ENCODE assay signal across 15 mouse cellular contexts in the genomic region with DNA sequence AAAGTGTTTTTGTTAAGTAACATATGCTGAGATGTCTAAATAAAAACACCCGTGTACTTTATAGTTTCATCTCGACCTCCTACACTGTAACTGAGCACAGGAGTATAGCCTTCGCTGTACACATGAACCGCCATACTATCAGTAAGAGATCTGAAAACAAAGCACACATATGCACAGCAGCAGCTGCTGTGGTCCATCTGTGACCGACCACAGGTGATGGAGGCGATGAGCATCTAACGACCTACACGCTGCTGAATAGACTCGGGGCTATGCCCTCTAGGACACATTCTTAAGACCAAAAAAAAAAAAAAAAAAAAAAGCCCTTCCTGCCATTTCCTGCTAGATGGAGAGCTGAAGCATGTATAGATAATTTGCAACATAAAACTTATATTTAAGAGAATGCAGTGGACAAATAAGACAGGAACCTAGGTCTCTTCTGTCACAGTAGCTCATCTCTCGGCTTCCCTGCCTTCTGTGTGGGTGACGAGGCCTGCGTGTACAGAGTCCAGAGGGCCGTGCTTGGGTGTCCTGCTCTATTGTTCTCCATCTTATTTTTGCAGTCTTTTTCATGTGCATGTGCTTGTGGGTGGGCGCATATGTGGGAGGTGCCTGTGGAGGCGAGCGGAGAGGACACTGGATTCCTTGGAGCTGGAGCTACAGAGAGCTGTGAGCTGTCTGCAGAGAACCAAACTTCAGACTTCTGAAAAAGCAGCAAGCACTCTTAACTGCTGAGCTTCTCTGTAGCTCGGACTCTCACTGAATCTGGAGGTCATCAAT. TPM values are rescaled to one million over a fixed set of nuclear protein-coding genes. Genes with fewer than 3 reads are reported as not detected.
DNase-seq lines count a peak whose midpoint lies in the region; ATAC-seq lines count a peak whose summit lies in the region.
"Had no signal": no experiment of that assay in that cellular context is flagged by ENCODE, and none has a peak within 500 bp of the region (broad histone marks: within the 10 kb centered on the region; RNA-seq: fewer than 3 reads in every experiment).

No protein-coding gene starts in this region.

- H3K27ac ChIP-seq in hindbrain, embryonic 15.5 days (replicated peaks): no peak overlapping the region
- H3K27ac ChIP-seq in hindbrain, embryonic 14.5 days: no peak overlapping the region
- H3K27ac ChIP-seq in midbrain, embryonic 11.5 days (ENCODE audit: low read depth, low read length): no peak overlapping the region
- H3K27ac ChIP-seq: limb, embryonic 10.5 days; liver, embryonic 15.5 days; midbrain, embryonic 10.5 days had no signal

- no peak for DNase-seq in hindbrain, embryonic 14.5 days (ENCODE audit: low spot score)
- DNase-seq in layer of hippocampus, postnatal 36 days: peak; percentile 23 to 41
- DNase-seq in layer of hippocampus, postnatal 10 days (ENCODE audit: low spot score in 2 of 2): no peak
- peak; percentile 68 for DNase-seq in brain, adult 2 months (ENCODE audit: low read depth, low spot score)
- DNase-seq in left cerebral cortex, adult 9 months (ENCODE audit: low spot score in 2 of 2): peak; percentile 20 to 54
- no peak for DNase-seq in spleen, postnatal 14 days (ENCODE audit: low spot score in 2 of 2)
- DNase-seq in midbrain, embryonic 11.5 days (ENCODE audit: low spot score, missing footprints): no peak
- DNase-seq: adrenal gland, postnatal 36 days; cerebellum, postnatal 14 days; heart, adult 18-20 months; lung, postnatal 14 days had no signal

- H3K4me2 ChIP-seq in hindbrain, embryonic 15.5 days: no peak overlapping the region
- H3K4me2 ChIP-seq in hindbrain, embryonic 14.5 days (replicated peaks): no peak overlapping the region
- H3K4me2 ChIP-seq in midbrain, embryonic 11.5 days: no peak overlapping the region
- H3K4me2 ChIP-seq: liver, embryonic 15.5 days had no signal

- WGBS in hindbrain, embryonic 15.5 days: 73% methylated on average over 17 of the region's 17 CpGs
- WGBS in hindbrain, embryonic 14.5 days: 74% methylated on average over 17 of the region's 17 CpGs
- 90% methylated on average over 17 of the region's 17 CpGs for WGBS in midbrain, embryonic 11.5 days

- H3K36me3 ChIP-seq in hindbrain, embryonic 15.5 days: no peaks in the 10 kb centered on the region
- no peaks in the 10 kb centered on the region for H3K36me3 ChIP-seq in hindbrain, embryonic 14.5 days (replicated peaks; ENCODE audit: control insufficient read depth, insufficient read depth)
- H3K36me3 ChIP-seq in midbrain, embryonic 11.5 days (ENCODE audit: control insufficient read depth, insufficient read depth, low read length): no peaks in the 10 kb centered on the region
- H3K36me3 ChIP-seq: limb, embryonic 10.5 days; liver, embryonic 15.5 days had no signal

- no peak overlapping the region for H3K9ac ChIP-seq in hindbrain, embryonic 15.5 days
- no peak overlapping the region for H3K9ac ChIP-seq in hindbrain, embryonic 14.5 days
- H3K9ac ChIP-seq in midbrain, embryonic 11.5 days (ENCODE audit: low read length): no peak overlapping the region
- H3K9ac ChIP-seq: liver, embryonic 15.5 days had no signal

- no peak overlapping the region for H3K4me3 ChIP-seq in hindbrain, embryonic 15.5 days
- no peak overlapping the region for H3K4me3 ChIP-seq in hindbrain, embryonic 14.5 days (replicated peaks; ENCODE audit: low read length)
- H3K4me3 ChIP-seq in midbrain, embryonic 11.5 days (ENCODE audit: low read depth, low read length): no peak overlapping the region
- H3K4me3 ChIP-seq: limb, embryonic 10.5 days; liver, embryonic 15.5 days; midbrain, embryonic 10.5 days had no signal

- H3K27me3 ChIP-seq in hindbrain, embryonic 15.5 days: no peaks in the 10 kb centered on the region
- no peaks in the 10 kb centered on the region for H3K27me3 ChIP-seq in hindbrain, embryonic 14.5 days (ENCODE audit: control insufficient read depth, insufficient read depth, low read length)
- H3K27me3 ChIP-seq in midbrain, embryonic 11.5 days (ENCODE audit: control insufficient read depth, insufficient read depth, low read length): no peaks in the 10 kb centered on the region
- H3K27me3 ChIP-seq: liver, embryonic 15.5 days had no signal

- H3K9me3 ChIP-seq in hindbrain, embryonic 15.5 days: no peaks in the 10 kb centered on the region
- H3K9me3 ChIP-seq in hindbrain, embryonic 14.5 days (ENCODE audit: control insufficient read depth, low read length): no peaks in the 10 kb centered on the region
- H3K9me3 ChIP-seq in midbrain, embryonic 11.5 days (ENCODE audit: control insufficient read depth, low read length): no peaks in the 10 kb centered on the region
- H3K9me3 ChIP-seq: limb, embryonic 10.5 days; liver, embryonic 15.5 days; midbrain, embryonic 10.5 days had no signal

- peaks cover 29% of the 10 kb centered on the region for H3K4me1 ChIP-seq in hindbrain, embryonic 15.5 days (replicated peaks)
- H3K4me1 ChIP-seq in hindbrain, embryonic 14.5 days (replicated peaks; ENCODE audit: control insufficient read depth, insufficient read depth, low read length): no peaks in the 10 kb centered on the region; the same call in 1 of the 2 replicates
- H3K4me1 ChIP-seq in midbrain, embryonic 11.5 days (ENCODE audit: control insufficient read depth, insufficient read depth, low read length): no peaks in the 10 kb centered on the region
- H3K4me1 ChIP-seq: limb, embryonic 10.5 days had no signal

- peak; percentile 27; the same call in 1 of the 2 replicates for ATAC-seq in hindbrain, embryonic 15.5 days (ENCODE audit: low FRiP score, low read depth)
- ATAC-seq in hindbrain, embryonic 14.5 days (ENCODE audit: low FRiP score): no peak
- ATAC-seq in midbrain, embryonic 11.5 days (ENCODE audit: low FRiP score): no peak

RNA-seq across cellular contexts. Expression of a gene that starts 35.7 kb away (rescaled TPM):
- 31.5 and 33.0 TPM in 2 replicates for polyA plus RNA-seq in hindbrain, embryonic 15.5 days (2015; fragmentation: Nextera tagmentation; extraction: Ambion mirVana)
- polyA plus RNA-seq in hindbrain, embryonic 14.5 days (2014; fragmentation: Nextera tagmentation; extraction: Ambion mirVana): 42.0 and 43.7 TPM in 2 replicates
- total RNA-seq in layer of hippocampus, postnatal 36 days (2021): 100 to 1,000 TPM; 126 to 132 TPM
- 100 to 1,000 TPM; 119 to 121 TPM for total RNA-seq in layer of hippocampus, postnatal 10 days (2021)
- 39.0 and 41.2 TPM in 2 replicates for polyA plus RNA-seq in midbrain, embryonic 11.5 days (2014; fragmentation: Nextera tagmentation; extraction: Ambion mirVana)

RNA-seq across cellular contexts. Expression of a gene that starts 54.5 kb away (rescaled TPM):
- polyA plus RNA-seq in hindbrain, embryonic 15.5 days (2015; fragmentation: Nextera tagmentation; extraction: Ambion mirVana): 29.6 and 31.8 TPM in 2 replicates
- 28.2 and 32.0 TPM in 2 replicates for polyA plus RNA-seq in hindbrain, embryonic 14.5 days (2014; fragmentation: Nextera tagmentation; extraction: Ambion mirVana)
- total RNA-seq in layer of hippocampus, postnatal 36 days (2021): 10 to 100 TPM; 15.0 to 15.4 TPM
- 10 to 100 TPM; 16.0 to 16.4 TPM for total RNA-seq in layer of hippocampus, postnatal 10 days (2021)
- polyA plus RNA-seq in midbrain, embryonic 11.5 days (2014; fragmentation: Nextera tagmentation; extraction: Ambion mirVana): 92.3 and 95.5 TPM in 2 replicates

Comparison
In these comparisons a context has a peak if more than half of its experiments do, and no peak if none do; other contexts are left out.
1. DNase-seq: peak in layer of hippocampus, postnatal 36 days (2 of 2), brain, adult 2 months (single experiment) and left cerebral cortex, adult 9 months (2 of 2); none in hindbrain, embryonic 14.5 days (single experiment), layer of hippocampus, postnatal 10 days (0 of 2), spleen, postnatal 14 days (0 of 2) and midbrain, embryonic 11.5 days (single experiment).